Mouse (Mus musculus) neural tube, embryonic 11.5 days (tissue): ENCODE measurements around the gene Eif3a. TPM values are rescaled to one million over a fixed set of nuclear protein-coding genes. Genes with fewer than 3 reads are reported as not detected.
A peak's percentile ranks its signal among the peaks of the same experiment; 100 is the strongest.

Source experiments
- ATAC-seq: fragments of 200-750 bp; cut with Nextera tagmentation; 2 replicates; pipeline ENCODE4 v1.8.0; 2017; ENCODE audit warnings: moderate number of reproducible peaks, mild to moderate bottlenecking, moderate TSS enrichment, moderate library complexity; ENCODE audit not compliant: insufficient read depth, low FRiP score, low TSS enrichment
- DNase-seq: peaks from one replicate; pipeline ENCODE4 v3.0.0-alpha.2; 2015; ENCODE audit warnings: low spot score
- H3K27ac ChIP-seq: fragments of 300-500 bp; sonication (generic); 2 replicates; pipeline ENCODE4 v1.5.1; 2014; ENCODE audit warnings: low read depth, mild to moderate bottlenecking, low read length
- H3K27me3 ChIP-seq: fragments of 300-500 bp; sonication (generic); 2 replicates; pipeline ENCODE4 v1.6.1; 2014; ENCODE audit warnings: mild to moderate bottlenecking, low read length, mixed read lengths; ENCODE audit not compliant: control insufficient read depth, insufficient read depth
- H3K36me3 ChIP-seq: fragments of 300-500 bp; sonication (generic); 2 replicates; pipeline ENCODE4 v1.6.1; 2014; ENCODE audit warnings: mild to moderate bottlenecking, low read length, moderate library complexity, mixed read lengths; ENCODE audit not compliant: control insufficient read depth, insufficient read depth
- H3K4me1 ChIP-seq: fragments of 300-500 bp; sonication (generic); 2 replicates; pipeline ENCODE4 v1.6.1; 2014; ENCODE audit warnings: low read length, mixed read lengths; ENCODE audit not compliant: control insufficient read depth, insufficient read depth
- H3K4me2 ChIP-seq: fragments of 300-500 bp; sonication (generic); 2 replicates; pipeline ENCODE4 v1.6.1; 2014; ENCODE audit warnings: low read depth, mild to moderate bottlenecking, moderate library complexity
- H3K4me3 ChIP-seq: fragments of 300-500 bp; sonication (generic); 2 replicates; pipeline ENCODE4 v1.5.1; 2014; ENCODE audit warnings: low read depth, low read length
- H3K9ac ChIP-seq: fragments of 300-500 bp; sonication (generic); 2 replicates; pipeline ENCODE4 v1.6.1; 2014; ENCODE audit warnings: mild to moderate bottlenecking, low read length
- H3K9me3 ChIP-seq: fragments of 300-500 bp; sonication (generic); 2 replicates; pipeline ENCODE4 v1.6.1; 2016; ENCODE audit warnings: low read length; ENCODE audit not compliant: control insufficient read depth
- WGBS: fragments of 180-500 bp; shearing (Covaris S2); extraction: QIAGEN DNeasy Blood & Tissue Kit; methylation state at CpG from one replicate; pipeline ENCODE4 v1.1.7; 2014; 5-methylcytosine and 5-hydroxymethylcytosine counted together
- polyA plus RNA-seq: library from polyadenylated mRNA; unstranded; fragments of >200 nt; fragmentation: Nextera tagmentation; extraction: Ambion mirVana; gene quantifications from 2 replicates; pipeline ENCODE4 v1.2.1, GENCODE M21; 2014

Eif3a gene
- polyA plus RNA-seq, 1 experiment from 2014 or later, result 168 TPM

DNA sequence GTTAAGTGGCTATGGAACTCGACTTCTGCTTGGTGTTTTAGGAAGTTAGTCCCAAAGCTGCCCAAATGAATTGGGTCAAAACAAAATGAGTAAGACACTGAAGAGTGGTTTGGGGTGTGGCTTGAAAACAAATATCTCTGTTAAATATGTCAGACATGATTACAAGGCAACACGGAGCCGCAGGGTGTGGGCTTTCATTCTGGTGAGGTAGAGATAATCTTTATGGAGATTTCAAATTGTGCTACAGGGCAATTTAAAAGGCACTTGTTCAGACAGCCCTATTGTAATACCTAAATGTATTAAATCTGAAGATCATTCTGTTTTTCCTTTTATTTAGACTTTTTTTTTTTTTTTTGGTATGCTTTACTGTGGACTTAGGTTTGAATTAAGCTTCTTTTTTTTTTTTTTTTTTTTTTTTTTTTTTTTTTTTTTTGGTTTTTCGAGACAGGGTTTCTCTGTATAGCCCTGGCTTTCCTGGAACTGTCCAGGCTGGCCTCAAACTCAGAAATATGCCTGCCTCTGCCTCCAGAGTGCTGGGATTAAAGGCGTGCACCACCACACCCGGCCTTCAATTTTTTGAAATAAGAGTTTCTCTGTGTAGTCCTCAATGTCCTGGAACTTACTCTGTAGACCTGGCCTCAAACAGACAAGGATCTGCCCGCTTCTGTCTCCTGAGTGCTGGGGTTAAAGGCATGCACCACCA, 9.6 kb upstream of the Eif3a start:
- no peak overlapping the region for H3K27ac ChIP-seq
- H3K9me3 ChIP-seq, result no peaks in the 10 kb centered on the region
- H3K27me3 ChIP-seq, result no peaks in the 10 kb centered on the region
- H3K36me3 ChIP-seq, result no peaks in the 10 kb centered on the region
- H3K4me3 ChIP-seq, result no peak overlapping the region
- DNase-seq (no peak), ATAC-seq (no peak)
- H3K4me1 ChIP-seq, result no peaks in the 10 kb centered on the region
- WGBS, result 74% methylated on average over 7 of the region's 7 CpGs
- no peak overlapping the region for H3K4me2 ChIP-seq
- H3K9ac ChIP-seq, result no peak overlapping the region

DNA sequence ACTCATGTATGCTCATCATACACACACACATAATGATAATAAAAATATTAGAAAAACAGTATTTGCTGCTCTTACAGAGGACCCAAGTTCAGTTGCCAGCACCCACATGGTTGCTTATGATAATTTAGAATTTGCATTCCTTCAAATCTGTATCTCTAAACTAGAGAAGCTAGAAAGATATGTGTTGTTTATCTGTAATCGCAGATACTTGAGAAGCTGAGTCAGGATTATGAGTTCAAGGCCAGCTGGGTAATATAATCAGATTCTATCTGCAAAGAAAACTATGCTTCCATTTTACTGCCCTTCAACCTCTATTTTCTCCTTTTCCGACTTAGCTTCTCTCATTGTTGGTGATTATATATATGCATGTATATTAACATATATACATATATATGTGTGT, 7.0 kb upstream of the Eif3a start:
- WGBS, result 89% methylated on average over 2 of the region's 2 CpGs

DNA sequence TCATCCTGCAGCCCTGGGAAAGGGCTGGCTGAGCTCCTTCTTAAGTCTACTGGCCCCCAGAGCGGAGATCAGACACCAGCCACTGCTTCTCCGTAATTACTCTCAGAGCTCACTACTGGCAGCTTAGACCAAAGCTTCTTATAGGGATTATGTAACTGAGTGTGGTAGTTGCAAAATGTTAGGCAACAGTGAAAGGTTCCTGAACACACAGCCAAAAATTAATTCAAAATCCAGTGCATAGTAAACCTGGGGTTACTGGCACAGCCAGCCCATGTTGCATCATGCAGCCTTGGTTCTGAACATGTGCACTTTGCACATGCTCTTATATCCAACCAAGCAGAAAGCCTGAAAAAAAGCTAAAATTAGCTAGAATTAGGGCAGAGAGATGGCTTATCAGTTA, 4.8 kb upstream of the Eif3a start:
- DNase-seq (no peak), ATAC-seq (no peak)
- H3K4me1 ChIP-seq, result no peaks in the 10 kb centered on the region
- no peaks in the 10 kb centered on the region for H3K36me3 ChIP-seq
- no peaks in the 10 kb centered on the region for H3K9me3 ChIP-seq
- no peak overlapping the region for H3K27ac ChIP-seq
- WGBS, result 90% methylated on average over 2 of the region's 2 CpGs
- no peak overlapping the region for H3K4me3 ChIP-seq
- H3K9ac ChIP-seq, result no peak overlapping the region
- H3K27me3 ChIP-seq, result no peaks in the 10 kb centered on the region
- no peak overlapping the region for H3K4me2 ChIP-seq

More for the DNA sequence above, 7.0 kb upstream of the Eif3a start:
- Histone ChIP-seq H3K4me2 (no peak overlapping the region), H3K27me3 (no peaks in the 10 kb centered on the region), H3K36me3 (no peaks in the 10 kb centered on the region), H3K9me3 (no peaks in the 10 kb centered on the region), H3K4me1 (no peaks in the 10 kb centered on the region), H3K27ac (no peak overlapping the region), H3K4me3 (no peak overlapping the region), H3K9ac (no peak overlapping the region)
- no peak for DNase-seq
- no peak for ATAC-seq

DNA sequence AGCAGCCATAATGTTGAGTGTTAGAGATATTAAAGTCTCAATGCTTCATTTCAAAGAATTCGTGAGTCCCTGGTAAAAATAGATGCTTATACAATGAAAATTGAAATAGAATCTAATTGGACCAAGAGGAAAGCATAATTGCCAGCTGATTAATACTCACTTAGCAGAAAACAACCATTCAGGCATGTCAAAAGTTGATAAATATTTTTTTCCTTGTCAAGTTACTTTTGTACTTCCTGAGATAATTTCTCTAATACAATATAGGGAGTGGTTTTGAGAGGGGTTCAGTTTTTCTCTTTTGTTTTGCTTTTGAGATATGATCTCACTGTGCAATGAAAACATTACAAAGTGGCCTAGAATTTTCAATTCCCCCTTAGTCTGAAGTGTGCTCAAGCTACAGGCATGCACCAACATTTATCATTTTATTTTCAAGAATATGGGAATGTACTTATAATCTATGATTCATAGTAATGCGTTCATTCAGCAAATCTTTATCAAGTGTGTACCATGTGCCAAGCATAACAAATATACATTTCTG, 2.8 kb upstream of the Eif3a start:
- H3K4me2 ChIP-seq, result no peak overlapping the region
- no peak overlapping the region for H3K4me3 ChIP-seq
- no peaks in the 10 kb centered on the region for H3K27me3 ChIP-seq
- H3K4me1 ChIP-seq, result peaks cover 6% of the 10 kb centered on the region
- no peak for ATAC-seq
- no peaks in the 10 kb centered on the region for H3K9me3 ChIP-seq
- WGBS, result 88% methylated on average over 2 of the region's 2 CpGs
- no peak for DNase-seq
- no peaks in the 10 kb centered on the region for H3K36me3 ChIP-seq
- no peak overlapping the region for H3K9ac ChIP-seq
- no peak overlapping the region for H3K27ac ChIP-seq

DNA sequence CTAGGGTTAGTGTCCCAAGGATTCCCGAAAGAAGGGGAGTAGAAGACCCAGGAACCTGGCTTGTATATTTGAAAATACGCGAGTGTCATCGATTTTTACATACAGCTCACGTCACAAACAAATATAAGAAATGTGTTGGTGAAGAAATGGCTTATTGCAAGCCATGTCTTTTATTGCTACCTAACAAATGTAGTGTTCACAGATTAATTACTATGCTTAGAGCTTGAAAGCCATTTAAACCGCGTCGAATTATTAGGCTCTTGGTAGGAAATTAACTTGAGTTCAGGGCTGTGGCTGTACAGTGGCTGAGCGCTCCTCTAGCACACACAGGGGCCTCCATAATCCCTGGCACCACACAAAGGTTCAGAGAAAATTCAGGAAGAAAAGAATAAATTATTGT, 706 bp upstream of the Eif3a start:
- DNase-seq, result no peak
- H3K27ac ChIP-seq, result peak overlapping the region; percentile 96
- no peaks in the 10 kb centered on the region for H3K27me3 ChIP-seq
- no peaks in the 10 kb centered on the region for H3K36me3 ChIP-seq
- H3K9me3 ChIP-seq, result no peaks in the 10 kb centered on the region
- H3K4me1 ChIP-seq, result peaks cover 6% of the 10 kb centered on the region
- 20% methylated on average over 9 of the region's 9 CpGs for WGBS
- no peak for ATAC-seq
- peak overlapping the region; percentile 99 for H3K4me3 ChIP-seq
- peak overlapping the region; percentile 43 for H3K4me2 ChIP-seq
- H3K9ac ChIP-seq, result peak overlapping the region; percentile 100

DNA sequence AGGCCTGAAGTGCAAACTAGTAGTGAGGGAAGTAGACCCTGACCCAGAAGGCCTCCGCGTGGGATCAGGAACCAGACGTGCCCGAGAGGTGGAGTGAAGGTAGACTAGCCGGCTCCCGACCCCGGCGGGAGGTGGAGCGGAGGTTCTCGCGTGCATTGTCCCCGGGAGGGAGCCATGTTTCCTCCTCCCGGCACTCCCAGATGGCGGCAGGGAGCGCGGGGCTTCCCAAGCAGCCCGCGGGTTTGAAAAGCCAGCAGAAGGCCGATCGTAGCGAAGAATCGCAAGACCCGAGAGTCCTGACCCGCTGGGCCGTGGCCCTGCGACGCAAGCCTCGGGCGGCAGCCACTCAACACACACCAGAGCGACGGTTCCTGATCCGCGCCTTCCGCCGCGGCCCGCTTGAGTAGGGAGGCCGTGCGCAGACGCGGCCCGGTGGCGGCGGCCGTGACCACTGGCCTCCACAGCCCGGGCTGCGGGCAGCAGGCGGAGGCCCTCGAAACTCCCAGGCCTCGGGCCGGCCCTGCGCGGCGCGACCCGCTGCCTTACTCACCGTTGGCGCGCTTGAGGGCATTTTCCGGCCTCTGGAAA, 445 bp downstream of the Eif3a start:
- under 1% methylated on average over 58 of the region's 60 CpGs for WGBS
- Histone ChIP-seq H3K4me2 (peak overlapping the region; percentile 43), H3K36me3 (no peaks in the 10 kb centered on the region), H3K27me3 (no peaks in the 10 kb centered on the region), H3K9me3 (no peaks in the 10 kb centered on the region), H3K27ac (peak overlapping the region; percentile 96), H3K4me3 (peak overlapping the region; percentile 99), H3K9ac (peak overlapping the region; percentile 100), H3K4me1 (peaks cover 8% of the 10 kb centered on the region)
- DNase-seq (peak; percentile 67), ATAC-seq (peak; percentile 77)

DNA sequence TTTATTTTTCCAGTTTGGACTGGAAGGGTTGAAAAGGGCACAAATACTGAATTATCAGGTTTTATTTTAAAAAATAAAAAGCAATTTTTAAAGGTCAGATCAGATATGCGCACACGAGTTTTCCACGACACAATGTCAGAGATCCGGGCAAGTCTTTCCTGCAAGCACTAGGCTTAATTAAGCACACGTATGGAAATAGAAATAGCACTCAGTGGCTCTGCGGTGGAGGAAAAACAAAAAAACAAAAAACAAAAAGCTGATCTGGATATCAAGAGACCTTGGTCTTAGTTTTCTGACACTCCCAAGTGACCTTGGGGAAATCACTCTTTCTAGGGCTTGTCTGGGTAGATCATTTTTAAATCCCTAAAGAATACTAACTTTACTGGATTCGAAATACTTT, 1.0 kb downstream of the Eif3a start:
- WGBS, result 2% methylated on average over 7 of the region's 7 CpGs
- H3K4me3 ChIP-seq, result peak overlapping the region; percentile 99
- no peak for DNase-seq
- no peak overlapping the region for H3K27ac ChIP-seq
- no peak for ATAC-seq
- peak overlapping the region; percentile 100 for H3K9ac ChIP-seq
- no peaks in the 10 kb centered on the region for H3K27me3 ChIP-seq
- peaks cover 8% of the 10 kb centered on the region for H3K4me1 ChIP-seq
- H3K4me2 ChIP-seq, result peak overlapping the region; percentile 43
- H3K9me3 ChIP-seq, result no peaks in the 10 kb centered on the region
- no peaks in the 10 kb centered on the region for H3K36me3 ChIP-seq

DNA sequence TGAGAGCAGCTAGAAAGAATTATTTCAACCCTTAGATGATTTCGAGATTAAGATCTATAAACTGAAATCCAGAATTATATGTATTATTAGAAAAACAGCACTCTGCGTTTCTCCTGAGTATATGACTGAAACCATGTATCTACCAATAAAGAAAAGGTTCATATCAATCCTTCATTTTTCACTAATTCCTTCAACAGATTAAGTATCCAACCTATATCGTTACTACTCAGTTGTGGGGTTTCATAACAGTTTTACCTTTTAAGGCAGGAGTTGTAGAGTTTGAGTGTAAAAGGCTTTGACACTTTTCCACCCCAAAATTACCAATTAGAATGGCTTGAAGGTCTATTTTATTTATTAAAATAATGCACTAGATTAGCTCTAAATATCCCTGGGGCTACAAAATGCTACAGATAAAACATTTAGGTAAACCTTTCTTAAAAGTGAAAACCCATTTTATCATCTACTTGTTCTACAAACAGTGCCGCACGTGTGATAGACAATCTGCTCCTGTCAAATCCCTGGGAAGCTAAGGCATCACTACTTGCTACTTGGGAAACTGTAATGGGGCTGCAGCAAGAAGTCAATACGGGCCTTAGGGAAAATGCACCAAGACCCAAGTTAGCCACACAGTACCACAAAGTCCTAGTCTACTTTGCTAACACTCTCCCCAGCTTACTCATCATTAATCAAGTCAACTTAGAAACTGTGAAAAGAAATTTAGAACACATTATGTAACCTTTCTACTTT, 2.1 kb downstream of the Eif3a start:
- H3K36me3 ChIP-seq, result no peaks in the 10 kb centered on the region
- no peak overlapping the region for H3K9ac ChIP-seq
- H3K27me3 ChIP-seq, result no peaks in the 10 kb centered on the region
- peak overlapping the region; percentile 99 for H3K4me3 ChIP-seq
- no peak for DNase-seq
- H3K4me1 ChIP-seq, result peaks cover 8% of the 10 kb centered on the region
- peak overlapping the region; percentile 43 for H3K4me2 ChIP-seq
- H3K9me3 ChIP-seq, result no peaks in the 10 kb centered on the region
- ATAC-seq, result no peak
- WGBS, result 54% methylated on average over 6 of the region's 6 CpGs
- no peak overlapping the region for H3K27ac ChIP-seq
